Mouse (Mus musculus): ENCODE data around the gene Sdk1.

DNA sequence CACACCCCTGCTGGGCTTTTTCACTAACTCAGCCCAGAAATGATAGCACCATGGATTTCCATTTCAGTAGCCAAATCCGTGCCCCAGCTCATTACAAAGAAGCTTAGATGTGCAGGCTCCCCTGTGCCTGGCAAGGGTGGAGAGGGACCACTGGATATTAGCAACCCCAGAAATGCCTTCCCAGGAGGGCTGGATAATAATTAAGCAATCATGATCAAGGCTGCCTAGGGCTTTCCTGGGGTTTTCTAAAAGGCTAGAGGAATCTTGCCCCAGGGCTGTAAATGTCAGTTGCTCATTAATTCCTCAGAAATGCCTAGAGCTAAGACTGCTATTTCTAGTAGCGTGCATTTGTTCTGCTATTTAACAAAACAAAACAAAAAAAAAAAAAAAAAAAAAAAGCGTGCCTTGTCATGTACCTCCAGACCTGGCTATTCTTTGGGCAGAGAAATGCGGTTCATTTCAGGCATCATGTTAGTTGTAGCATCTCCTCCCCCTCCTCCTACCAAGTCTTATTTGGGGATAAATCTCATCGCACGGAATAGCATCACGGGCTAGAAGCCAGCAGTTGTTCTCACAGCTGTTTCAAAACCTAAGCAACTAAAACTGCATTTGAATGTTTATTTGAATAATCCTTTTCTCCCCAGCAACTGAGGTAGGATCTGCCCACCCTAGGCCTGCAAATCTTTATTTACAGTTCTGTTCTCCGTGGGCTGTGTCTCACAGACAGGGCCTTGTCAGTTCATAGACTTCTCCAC lies 617.3 kb downstream of the Sdk1 start:
- no peak for TF ChIP-seq POLR2A (IDR thresholded peaks at IDR 0.05; ENCODE audit: insufficient read depth, low read depth, low read length)
- TF ChIP-seq CTCF (IDR thresholded peaks at IDR 0.05): no peak
- no peak for TF ChIP-seq EP300 (IDR thresholded peaks at IDR 0.05; ENCODE audit: insufficient read depth, low read depth, low read length)

All from heart, adult 2 months (tissue).